Mouse (Mus musculus): ENCODE measurements around the gene Pfn1.

GRCm38 (mm10) chr11:70643051-70643450, 11.4 kb downstream of the Pfn1 start:
- TF ChIP-seq CTCF (IDR thresholded peaks at IDR 0.05; ENCODE audit: low read depth, low read length) (no peak), POLR2A (IDR thresholded peaks at IDR 0.05; ENCODE audit: insufficient read depth, low read length) (no peak), EP300 (IDR thresholded peaks at IDR 0.05; ENCODE audit: insufficient read depth, low read depth, low read length) (no peak)

All from ES-Bruce4 (cell line).